Comparison of ENCODE assay signal across 8 mouse cellular contexts in genomic region chr3:20034719-20035404, GRCm38 (mm10). TPM values are rescaled to one million over a fixed set of nuclear protein-coding genes. Genes with fewer than 3 reads are reported as not detected.
A peak's percentile ranks its signal among the peaks of the same experiment; 100 is the strongest.
DNase-seq lines count a peak whose midpoint lies in the region; ATAC-seq and TF ChIP-seq lines count a peak whose summit lies in the region.

Gene Hps3 (minus strand): TSS chr3:20035315.

- no peak; the same call in 1 of the 2 replicates for TF ChIP-seq CTCF in layer of hippocampus, adult 2 months (conservative IDR thresholded peaks at IDR 0.05)
- no peak for TF ChIP-seq CTCF in lung, embryonic 14.5 days (IDR thresholded peaks at IDR 0.05; ENCODE audit: low read depth)
- no peak for TF ChIP-seq CTCF in olfactory bulb, adult 2 months (IDR thresholded peaks at IDR 0.05; ENCODE audit: insufficient read depth, low read depth, low read length)
- TF ChIP-seq CTCF in thymus, adult 2 months (IDR thresholded peaks at IDR 0.05; ENCODE audit: borderline replicate concordance, control insufficient read depth, extremely low read depth, insufficient read depth, low read length, poor library complexity) = peak; percentile 69; the same call in 1 of the 2 replicates

- TF ChIP-seq POLR2A in olfactory bulb, adult 2 months (IDR thresholded peaks at IDR 0.05; ENCODE audit: insufficient read depth, low read depth, low read length) = peak; percentile 81
- peak; percentile 86 for TF ChIP-seq POLR2A in thymus, adult 2 months (IDR thresholded peaks at IDR 0.05; ENCODE audit: control insufficient read depth, extremely low read depth, insufficient read depth, low read length, poor library complexity)

- no peaks in the 10 kb centered on the region for H3K27me3 ChIP-seq in forebrain, embryonic 15.5 days
- H3K27me3 ChIP-seq in lung, embryonic 14.5 days (ENCODE audit: insufficient read depth, low read length) = no peaks in the 10 kb centered on the region
- H3K27me3 ChIP-seq in thymus, adult 2 months (ENCODE audit: control insufficient read depth, insufficient read depth, low read length) = no peaks in the 10 kb centered on the region

- peak within 1 kb of the TSS; percentile 65 for H3K4me2 ChIP-seq in forebrain, embryonic 15.5 days (replicated peaks)
- peak within 1 kb of the TSS; percentile 83 for H3K4me2 ChIP-seq in lung, embryonic 14.5 days

- peak within 1 kb of the TSS; percentile 86 for H3K27ac ChIP-seq in forebrain, embryonic 15.5 days (replicated peaks)
- H3K27ac ChIP-seq in layer of hippocampus, adult 2 months = peak within 1 kb of the TSS; percentile 96
- no peak within 1 kb of the TSS; the same call in 1 of the 2 replicates for H3K27ac ChIP-seq in lung, embryonic 14.5 days (ENCODE audit: low read depth)
- 0 out of 2 replicates have a peak within 1 kb of the TSS, but pooled peaks have one; percentile 3 for H3K27ac ChIP-seq in olfactory bulb, adult 2 months (ENCODE audit: insufficient read depth, low read depth, low read length)
- peak within 1 kb of the TSS; percentile 22 for H3K27ac ChIP-seq in thymus, adult 2 months (ENCODE audit: control insufficient read depth, insufficient read depth, low read length)

- H3K9me3 ChIP-seq in forebrain, embryonic 15.5 days = no peaks in the 10 kb centered on the region
- no peaks in the 10 kb centered on the region for H3K9me3 ChIP-seq in lung, embryonic 14.5 days (ENCODE audit: low read depth, low read length)

- H3K9ac ChIP-seq in forebrain, embryonic 15.5 days (replicated peaks) = peak within 1 kb of the TSS; percentile 80
- peak within 1 kb of the TSS; percentile 50 for H3K9ac ChIP-seq in lung, embryonic 14.5 days

- peak; percentile 90 for DNase-seq in ES-CJ7 (ENCODE audit: low read depth, low spot score)
- DNase-seq in cerebellum, adult 11 months = peak; percentile 80
- peak; percentile 76 for DNase-seq in heart, postnatal 25 days (ENCODE audit: low spot score)
- DNase-seq in layer of hippocampus, adult 2 months (ENCODE audit: low spot score in 2 of 2) = peak; percentile 83 to 85
- peak; percentile 93 for DNase-seq in lung, embryonic 14.5 days
- DNase-seq in thymus, adult 2 months = peak; percentile 88

- H3K36me3 ChIP-seq in forebrain, embryonic 15.5 days = no peaks in the 10 kb centered on the region
- no peaks in the 10 kb centered on the region for H3K36me3 ChIP-seq in lung, embryonic 14.5 days (ENCODE audit: insufficient read depth)
- no peaks in the 10 kb centered on the region for H3K36me3 ChIP-seq in thymus, adult 2 months (ENCODE audit: control insufficient read depth, insufficient read depth, low read length)

- intact Hi-C loops in heart, postnatal 25 days (cut with DNase I) = loop anchor here (2.0 to 10.0 kb wide), 2 partner anchors 22 to 410 kb away; partner anchors contain the start of genes 1700064H15Rik and Hltf

- ATAC-seq in forebrain, embryonic 15.5 days (replicated peaks) = peak; percentile 100
- ATAC-seq in lung, embryonic 14.5 days (ENCODE audit: insufficient read depth) = peak; percentile 100

- under 1% methylated on average over 47 of the region's 47 CpGs for WGBS in forebrain, embryonic 15.5 days
- under 1% methylated on average over 47 of the region's 47 CpGs for WGBS in lung, embryonic 14.5 days
- WGBS in olfactory bulb, adult 2 months = under 1% methylated on average over 46 of the region's 47 CpGs
- under 1% methylated on average over 47 of the region's 47 CpGs for WGBS in thymus, adult 2 months

- peak within 1 kb of the TSS; percentile 91 for H3K4me3 ChIP-seq in forebrain, embryonic 15.5 days
- peak within 1 kb of the TSS; percentile 98 for H3K4me3 ChIP-seq in layer of hippocampus, adult 2 months
- H3K4me3 ChIP-seq in lung, embryonic 14.5 days (ENCODE audit: low read depth, low read length) = peak within 1 kb of the TSS; percentile 74
- peak within 1 kb of the TSS; percentile 68 for H3K4me3 ChIP-seq in olfactory bulb, adult 2 months (ENCODE audit: insufficient read depth, low read depth, low read length)
- peak within 1 kb of the TSS; percentile 64 for H3K4me3 ChIP-seq in thymus, adult 2 months (ENCODE audit: control insufficient read depth, insufficient read depth, low read length)

- peaks cover 11% of the 10 kb centered on the region for H3K4me1 ChIP-seq in forebrain, embryonic 15.5 days
- 0 out of 2 replicates have a peak, but pooled peaks cover 7% of the 10 kb centered on the region for H3K4me1 ChIP-seq in lung, embryonic 14.5 days (ENCODE audit: insufficient read depth)
- H3K4me1 ChIP-seq in olfactory bulb, adult 2 months (ENCODE audit: control insufficient read depth, insufficient read depth, low read length) = no peaks in the 10 kb centered on the region
- peaks cover 4% of the 10 kb centered on the region; the same call in 1 of the 2 replicates for H3K4me1 ChIP-seq in thymus, adult 2 months (replicated peaks; ENCODE audit: control insufficient read depth, insufficient read depth, low read length)

RNA-seq across cellular contexts. Expression of gene Hps3, which starts in this region (rescaled TPM):
- polyA plus RNA-seq in forebrain, embryonic 15.5 days (2015; fragmentation: Nextera tagmentation; extraction: Ambion mirVana) = 12.1 and 13.8 TPM in 2 replicates
- total RNA-seq in heart, postnatal 25 days (2021) = 1 to 10 TPM; 7.3 to 8.2 TPM
- total RNA-seq in layer of hippocampus, adult 2 months (2021) = 10 to 100 TPM; 19.0 to 22.3 TPM
- 12.4 and 12.8 TPM in 2 replicates for polyA plus RNA-seq in lung, embryonic 14.5 days (2014; fragmentation: Nextera tagmentation; extraction: Ambion mirVana)
- not detected in 2 replicates for polyA plus RNA-seq in olfactory bulb, adult 2 months (2012; ENCODE audit: insufficient read depth, insufficient read length, low replicate concordance, missing spikeins)
- 41.6 and 48.4 TPM in 2 replicates for polyA plus RNA-seq in thymus, adult 2 months (2012; rRNA removed)
